Mouse (Mus musculus) common myeloid progenitor, adult 5-6 weeks (primary cell): Measurements from ENCODE around the gene Efemp1. TPM values are rescaled to one million over a fixed set of nuclear protein-coding genes. Genes with fewer than 3 reads are reported as not detected.

ENCODE experiments used
- ATAC-seq: replicated peaks from 2 replicates; pipeline ENCODE4 v1.8.0; 2016; ENCODE audit warnings: low read depth, mild to moderate bottlenecking, moderate TSS enrichment, inconsistent platforms; ENCODE audit not compliant: poor library complexity, severe bottlenecking
- total RNA-seq: library from RNA; stranded (forward); fragments of 200-1000, 187-1606 nt; gene quantifications from 2 replicates; pipeline ENCODE4 v1.2.3, GENCODE M21; 2017

Gene Efemp1
- total RNA-seq, 1 experiment from 2014 or later = not detected

DNA sequence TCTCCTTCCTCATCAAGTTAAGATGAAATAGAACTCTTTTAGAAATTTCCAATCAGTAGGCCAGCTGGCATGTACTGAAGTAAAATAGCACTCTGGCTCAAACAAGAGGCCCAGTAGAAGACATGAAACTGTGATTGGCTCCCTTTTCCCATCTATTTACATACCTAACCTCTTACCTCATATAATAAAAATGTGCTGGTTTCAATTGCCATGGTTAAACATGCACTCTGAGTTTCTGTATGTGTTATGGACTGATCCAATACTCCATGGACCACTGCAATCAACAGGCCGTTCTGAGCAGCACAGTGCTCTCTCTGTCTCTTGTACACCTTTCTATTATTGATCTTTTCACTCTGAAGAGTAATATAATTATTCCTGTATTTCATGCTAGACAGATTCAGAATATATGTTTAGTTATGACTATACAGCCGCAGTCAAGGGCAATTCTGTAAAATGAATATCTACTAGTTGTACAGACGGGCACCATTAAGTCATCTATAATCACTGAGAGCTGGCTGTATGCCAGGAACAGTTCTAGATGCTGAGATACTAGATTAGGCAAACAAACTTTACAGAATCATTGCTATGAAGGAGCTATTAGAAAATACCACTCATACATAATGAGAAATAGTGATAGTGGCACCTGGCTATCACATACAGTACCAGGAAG, 59.6 kb downstream of the Efemp1 start:
- ATAC-seq = no peak

DNA sequence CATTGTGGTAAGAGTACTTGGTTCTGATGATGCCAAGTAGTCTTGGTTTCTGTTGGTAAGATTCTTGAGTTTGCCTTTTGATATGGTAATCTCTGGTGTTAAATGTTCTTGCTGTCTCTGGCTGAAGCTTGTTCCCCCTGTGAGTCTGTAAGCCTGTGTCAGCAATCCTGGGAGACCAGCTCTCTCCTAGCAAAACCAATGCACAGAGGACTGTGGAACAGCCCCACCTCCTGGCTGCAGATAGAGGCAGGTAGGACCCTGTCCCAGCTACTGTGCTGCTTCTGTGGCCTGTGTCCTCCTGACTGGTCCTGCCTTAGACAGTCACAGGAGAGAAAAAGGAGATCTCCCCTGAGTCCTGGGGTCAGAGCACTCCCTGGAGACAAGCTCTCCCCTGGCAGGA, 81.4 kb downstream of the Efemp1 start:
- no peak for ATAC-seq

DNA sequence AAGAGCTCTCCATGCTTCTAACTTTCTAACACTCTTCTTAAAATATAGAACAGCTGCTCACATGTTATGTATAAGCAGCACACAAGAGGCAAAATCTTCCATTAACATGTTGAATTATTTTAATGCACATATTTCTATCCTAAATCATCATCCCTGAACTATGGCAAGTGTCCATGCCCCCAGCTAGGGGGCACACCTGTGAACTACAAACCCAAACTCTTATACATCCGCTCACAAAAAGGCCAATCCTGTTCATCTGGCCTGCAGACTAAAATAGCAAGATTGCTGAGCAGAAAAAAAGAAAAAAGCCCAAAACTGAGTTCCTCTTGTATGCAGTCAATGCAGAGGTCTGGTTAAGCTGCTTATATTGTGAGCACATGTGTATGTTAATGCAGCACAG, 86.6 kb downstream of the Efemp1 start:
- ATAC-seq = no peak

GRCm38 (mm10) chr11:28951586-28952210, 98.7 kb downstream of the Efemp1 start:
- ATAC-seq = no peak

DNA sequence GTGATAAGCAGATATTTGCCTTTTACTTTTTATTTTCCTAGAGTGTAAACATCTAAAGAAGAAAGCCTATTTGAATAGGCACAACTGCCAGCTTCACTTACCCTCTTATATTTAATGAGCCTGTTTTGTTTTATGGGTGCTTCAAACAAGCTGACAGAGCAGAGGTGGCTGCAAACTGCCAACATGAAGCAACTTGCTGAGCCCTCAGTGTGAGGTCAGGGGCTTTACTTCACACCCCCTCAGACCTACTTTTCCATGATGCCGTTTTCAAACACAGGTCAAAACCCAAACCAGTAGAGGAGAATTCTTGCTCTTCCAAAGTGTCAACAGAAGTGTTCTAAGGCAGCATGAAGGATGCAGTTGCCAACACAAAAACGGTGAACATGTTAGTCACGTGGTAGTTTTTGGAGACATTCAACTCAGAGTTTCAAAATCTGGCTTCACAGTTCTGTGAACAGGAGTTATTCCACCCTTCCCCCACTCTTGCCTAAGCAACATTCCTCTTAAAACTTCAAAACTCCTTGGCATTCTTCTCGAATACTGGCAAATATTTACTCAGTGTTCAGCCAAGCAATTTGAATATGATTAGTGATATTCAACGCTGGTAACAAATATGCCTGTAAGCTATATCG, 101.8 kb downstream of the Efemp1 start:
- no peak for ATAC-seq

DNA sequence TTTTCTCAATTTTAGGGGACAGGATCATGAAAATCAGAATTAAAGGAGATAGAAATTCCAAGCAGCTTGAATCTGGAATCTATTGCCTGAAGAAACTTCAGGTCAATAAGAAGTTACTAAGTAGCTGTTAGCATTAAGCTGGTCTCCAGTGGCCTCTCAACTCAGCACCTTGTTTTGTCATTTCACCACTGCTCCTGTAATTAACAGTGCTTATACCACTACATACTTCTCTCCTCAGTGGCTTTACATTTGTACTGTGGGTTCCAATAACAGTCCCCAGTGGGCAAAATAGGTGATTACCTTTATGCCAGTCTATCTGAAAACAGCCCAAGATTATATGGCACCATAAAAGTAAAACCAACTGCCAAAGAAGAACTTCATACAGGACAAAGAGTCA, 102.3 kb downstream of the Efemp1 start:
- no peak for ATAC-seq

DNA sequence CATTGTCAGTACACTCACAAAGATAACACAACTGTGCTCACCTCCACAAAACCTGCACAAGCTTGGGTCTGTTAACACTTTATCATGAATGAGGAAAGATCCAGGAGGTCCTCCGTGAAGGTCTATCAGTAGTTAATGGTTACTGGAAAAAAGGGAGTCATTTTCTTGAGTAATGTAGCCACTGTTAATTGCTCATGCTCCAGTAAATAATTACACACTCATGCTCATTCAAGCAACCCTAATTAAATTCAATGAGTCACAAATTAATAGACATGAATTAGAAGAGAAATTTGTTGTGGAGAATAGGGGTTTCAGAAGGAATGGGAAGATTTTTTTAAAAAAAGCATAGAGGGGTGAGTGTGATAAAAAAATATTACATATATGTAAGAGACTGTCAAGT, 108.4 kb downstream of the Efemp1 start:
- no peak for ATAC-seq
